Mouse (Mus musculus): ENCODE results near the gene Dennd2a. TPM values are rescaled to one million over a fixed set of nuclear protein-coding genes. Genes with fewer than 3 reads are reported as not detected.

The Dennd2a gene
- polyA plus RNA-seq, 1 experiment from 2014 or later, result 27.5 TPM

DNA sequence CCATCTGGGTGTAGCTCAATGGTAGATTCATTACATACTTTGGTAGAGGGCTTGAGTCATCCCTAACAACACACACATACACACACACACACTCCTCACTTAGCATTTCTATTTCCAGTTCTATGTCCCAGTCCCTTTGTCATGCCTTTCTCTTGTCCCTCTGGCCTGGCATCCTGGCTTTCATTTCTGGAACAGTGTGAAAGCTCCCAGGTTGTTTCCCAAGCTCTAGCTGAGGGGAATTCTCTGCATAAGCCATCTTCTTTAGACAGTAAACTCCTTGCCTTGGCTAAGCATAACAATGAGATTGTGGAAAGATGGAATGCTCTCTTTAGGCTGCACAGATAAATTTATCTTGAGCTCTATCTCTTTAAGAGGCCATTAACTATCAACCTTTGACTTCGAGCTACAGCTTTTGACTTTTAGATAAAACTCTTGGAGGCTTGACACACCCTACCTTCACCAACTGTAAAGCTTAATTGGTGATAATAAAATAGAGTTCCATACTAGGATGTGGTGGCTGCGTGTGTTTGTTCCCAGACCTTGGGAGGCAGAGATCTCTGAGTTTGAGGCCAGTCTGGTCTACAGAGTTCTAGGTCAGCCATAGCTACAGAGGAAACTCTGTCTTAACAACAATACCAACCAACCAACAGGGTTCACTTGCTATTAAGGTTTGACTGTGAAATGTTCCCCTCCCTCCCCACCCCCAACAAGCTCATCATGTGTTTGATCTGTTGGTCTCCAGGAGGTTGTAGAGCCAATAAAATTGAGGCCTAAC lies 123.4 kb downstream of the Dennd2a start:
- 85% methylated on average over 2 of the region's 2 CpGs for WGBS
- Histone ChIP-seq H3K27me3 (no peaks in the 10 kb centered on the region), H3K4me2 (no peak overlapping the region), H3K36me3 (no peaks in the 10 kb centered on the region), H3K9me3 (no peaks in the 10 kb centered on the region), H3K27ac (no peak overlapping the region), H3K4me3 (no peak overlapping the region), H3K9ac (no peak overlapping the region), H3K4me1 (replicated peaks) (no peaks in the 10 kb centered on the region; the same call in 1 of the 2 replicates)
- no peak for ATAC-seq (ENCODE audit: low FRiP score)

DNA sequence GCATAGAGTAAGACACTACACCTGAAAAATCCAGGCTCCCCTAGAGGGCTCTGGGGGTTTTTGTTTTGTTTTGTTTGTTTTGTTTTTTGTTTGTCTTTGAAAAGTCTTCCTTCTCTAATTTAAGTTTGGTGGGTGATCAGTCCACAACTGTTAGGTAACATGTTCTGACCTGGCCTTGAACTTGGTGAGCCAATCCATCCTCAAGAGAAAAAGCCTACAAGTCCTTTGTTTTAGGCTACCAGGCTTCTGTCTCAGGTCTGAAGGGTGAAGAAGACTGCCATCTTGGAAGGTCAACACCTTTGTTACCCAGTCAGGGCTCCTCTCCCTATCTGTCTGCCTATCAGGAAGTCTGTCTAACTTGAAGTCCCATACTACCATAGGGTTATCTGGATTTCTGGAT lies 124.0 kb downstream of the Dennd2a start:
- Histone ChIP-seq H3K4me2 (no peak overlapping the region), H3K4me1 (replicated peaks) (no peaks in the 10 kb centered on the region; the same call in 1 of the 2 replicates), H3K27me3 (no peaks in the 10 kb centered on the region), H3K9ac (no peak overlapping the region), H3K4me3 (no peak overlapping the region), H3K27ac (no peak overlapping the region), H3K9me3 (no peaks in the 10 kb centered on the region), H3K36me3 (no peaks in the 10 kb centered on the region)
- ATAC-seq (ENCODE audit: low FRiP score), result no peak

DNA sequence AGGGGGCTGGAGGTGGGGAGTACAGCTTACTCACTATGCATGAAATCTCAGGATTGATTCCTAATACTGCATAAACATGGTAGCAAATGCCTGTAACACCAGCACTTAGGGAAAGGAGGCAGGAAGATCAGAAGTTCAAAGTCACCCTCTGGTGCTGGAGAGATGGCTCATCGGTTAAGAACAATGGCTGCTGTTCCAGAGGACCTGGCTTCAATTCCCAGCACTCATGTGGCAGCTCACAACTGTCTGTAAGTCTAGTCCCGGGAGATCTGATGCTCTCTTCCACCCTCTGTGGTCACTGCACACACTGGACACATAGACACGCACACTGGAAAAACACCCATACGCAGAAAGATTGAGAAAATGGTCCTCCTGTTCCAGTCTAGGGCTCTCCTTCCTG lies 124.5 kb downstream of the Dennd2a start:
- Histone ChIP-seq H3K4me2 (no peak overlapping the region), H3K36me3 (no peaks in the 10 kb centered on the region), H3K9me3 (no peaks in the 10 kb centered on the region), H3K9ac (no peak overlapping the region), H3K4me1 (replicated peaks) (no peaks in the 10 kb centered on the region; the same call in 1 of the 2 replicates), H3K27me3 (no peaks in the 10 kb centered on the region), H3K4me3 (no peak overlapping the region), H3K27ac (no peak overlapping the region)
- 80% methylated on average over 4 of the region's 4 CpGs for WGBS
- ATAC-seq (ENCODE audit: low FRiP score), result no peak

DNA sequence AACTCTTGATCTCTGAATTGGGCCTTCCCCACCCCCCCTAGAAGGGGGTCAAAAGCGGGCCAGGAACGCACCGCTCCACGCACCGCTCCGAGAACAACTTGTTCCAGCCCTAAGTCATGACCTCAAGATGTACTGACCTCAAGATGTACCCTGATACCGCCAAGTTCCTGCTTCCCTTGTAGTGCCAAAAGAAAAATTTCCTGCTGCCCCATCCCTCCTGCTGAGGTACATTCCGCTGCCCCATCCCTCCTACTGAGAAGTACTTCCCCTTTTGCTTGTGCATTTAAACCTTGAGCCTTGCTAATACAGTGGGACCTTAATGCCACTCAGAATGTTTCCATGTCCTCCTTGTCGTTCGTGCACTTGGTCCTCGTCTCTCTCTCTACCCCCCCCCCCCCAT lies 126.9 kb downstream of the Dennd2a start:
- 68% methylated on average over 11 of the region's 11 CpGs for WGBS
- Histone ChIP-seq H3K36me3 (no peaks in the 10 kb centered on the region), H3K27ac (no peak overlapping the region), H3K27me3 (no peaks in the 10 kb centered on the region), H3K4me3 (no peak overlapping the region), H3K4me1 (replicated peaks) (no peaks in the 10 kb centered on the region; the same call in 1 of the 2 replicates), H3K9me3 (no peaks in the 10 kb centered on the region), H3K9ac (no peak overlapping the region), H3K4me2 (no peak overlapping the region)
- ATAC-seq (ENCODE audit: low FRiP score), result no peak

DNA sequence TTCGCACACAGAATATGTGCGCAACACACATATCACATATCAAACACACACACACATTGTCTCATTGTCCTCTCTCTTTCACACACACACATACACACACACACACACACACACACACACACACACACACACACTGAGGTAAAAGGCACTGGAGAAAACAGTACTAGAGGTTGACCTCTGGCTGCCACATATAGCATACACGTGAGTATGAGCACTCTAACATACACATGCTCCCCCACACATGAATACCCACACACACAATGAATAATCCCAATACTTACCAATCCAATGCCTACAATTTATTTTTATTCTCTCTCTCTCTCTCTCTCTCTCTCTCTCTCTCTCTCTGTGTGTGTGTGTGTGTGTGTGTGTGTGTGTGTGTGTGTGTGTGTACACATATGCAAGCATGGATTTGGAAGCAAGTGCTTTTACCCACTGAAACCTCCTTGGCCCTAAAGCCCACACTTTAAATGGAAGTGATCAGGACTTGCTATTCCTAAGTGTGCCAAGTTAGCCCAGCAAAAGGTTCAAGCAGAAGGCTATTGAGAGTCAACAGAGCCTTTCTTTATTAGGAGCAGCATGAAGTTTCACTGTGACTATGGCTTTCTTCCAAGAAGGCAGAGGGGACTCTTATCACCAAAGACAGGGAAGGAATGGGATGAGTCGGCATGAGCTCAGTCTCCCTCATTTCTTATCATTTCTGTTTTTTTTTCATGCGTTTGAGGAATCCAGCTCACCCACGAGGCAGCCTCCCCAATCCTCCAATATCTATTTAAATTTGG lies 128.5 kb downstream of the Dennd2a start:
- Histone ChIP-seq H3K4me1 (replicated peaks) (no peaks in the 10 kb centered on the region), H3K4me2 (no peak overlapping the region), H3K27ac (no peak overlapping the region), H3K9me3 (no peaks in the 10 kb centered on the region), H3K9ac (no peak overlapping the region), H3K36me3 (no peaks in the 10 kb centered on the region), H3K4me3 (no peak overlapping the region), H3K27me3 (no peaks in the 10 kb centered on the region)
- ATAC-seq (ENCODE audit: low FRiP score), result no peak
- 88% methylated on average over 6 of the region's 6 CpGs for WGBS

DNA sequence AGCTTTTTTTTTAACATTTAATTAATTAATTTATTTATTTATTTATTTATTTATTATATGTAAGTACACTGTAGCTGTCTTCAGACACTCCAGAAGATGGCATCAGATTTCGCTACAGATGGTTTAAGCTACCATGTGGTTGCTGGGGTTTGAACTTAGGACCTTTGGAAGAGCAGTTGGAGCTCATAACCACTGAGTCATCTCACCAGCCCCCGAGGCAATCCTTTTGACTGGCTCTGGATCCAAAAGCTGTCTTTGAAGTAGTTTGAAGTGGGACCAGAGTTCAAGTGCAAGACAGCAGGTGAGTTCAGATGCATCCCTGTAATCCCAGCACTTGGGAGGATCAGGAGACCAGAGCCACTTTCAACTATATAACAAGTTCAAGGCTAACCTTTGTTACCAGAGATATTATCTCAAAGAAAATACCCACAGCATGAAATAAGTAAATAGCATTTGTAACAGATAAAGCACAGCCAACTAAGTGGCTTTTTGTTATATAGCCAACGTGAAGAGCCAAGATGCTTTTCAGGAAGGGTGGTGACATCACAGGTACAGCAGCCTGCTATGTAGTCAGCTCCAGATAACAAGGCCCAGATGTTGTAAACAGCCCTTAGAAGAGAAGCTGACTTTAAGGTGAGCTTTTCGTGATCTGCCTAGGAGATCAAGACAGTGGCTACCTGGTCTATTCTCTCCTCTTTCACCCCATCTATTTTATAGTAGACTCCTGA lies 130.2 kb downstream of the Dennd2a start:
- 83% methylated on average over 4 of the region's 4 CpGs for WGBS

DNA sequence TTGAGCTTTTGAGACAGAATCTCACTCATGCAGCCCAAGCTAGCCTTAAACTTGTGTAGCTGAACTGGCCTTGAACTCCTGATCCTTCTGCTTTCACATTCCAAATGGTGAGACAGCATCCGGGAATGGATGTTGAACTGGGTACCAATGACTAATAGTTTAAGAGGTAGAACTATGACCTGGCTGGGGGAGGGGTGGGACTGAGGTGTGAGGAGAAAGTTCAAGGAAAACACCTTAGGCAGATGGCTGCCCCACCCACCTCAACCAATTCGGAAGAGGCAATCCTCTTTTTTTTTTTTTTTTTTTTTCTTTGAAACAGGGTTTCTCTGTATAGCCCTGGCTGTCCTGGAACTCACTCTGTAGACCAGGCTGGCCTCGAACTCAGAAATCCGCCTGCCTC lies 130.9 kb downstream of the Dennd2a start:
- no peak overlapping the region for H3K4me2 ChIP-seq
- H3K27me3 ChIP-seq, result peaks cover 11% of the 10 kb centered on the region
- H3K9me3 ChIP-seq, result no peaks in the 10 kb centered on the region
- H3K36me3 ChIP-seq, result no peaks in the 10 kb centered on the region
- H3K4me1 ChIP-seq (replicated peaks), result no peaks in the 10 kb centered on the region
- no peak overlapping the region for H3K4me3 ChIP-seq
- no peak for ATAC-seq (ENCODE audit: low FRiP score)
- no peak overlapping the region for H3K9ac ChIP-seq
- WGBS, result 95% methylated on average over 4 of the region's 4 CpGs
- no peak overlapping the region for H3K27ac ChIP-seq

More for the DNA sequence above, 130.2 kb downstream of the Dennd2a start:
- Histone ChIP-seq H3K4me1 (replicated peaks) (no peaks in the 10 kb centered on the region), H3K4me3 (no peak overlapping the region), H3K9ac (no peak overlapping the region), H3K27ac (no peak overlapping the region), H3K4me2 (no peak overlapping the region), H3K9me3 (no peaks in the 10 kb centered on the region), H3K36me3 (no peaks in the 10 kb centered on the region), H3K27me3 (peaks cover 5% of the 10 kb centered on the region; the same call in 1 of the 2 replicates)
- ATAC-seq (ENCODE audit: low FRiP score), result no peak

DNA sequence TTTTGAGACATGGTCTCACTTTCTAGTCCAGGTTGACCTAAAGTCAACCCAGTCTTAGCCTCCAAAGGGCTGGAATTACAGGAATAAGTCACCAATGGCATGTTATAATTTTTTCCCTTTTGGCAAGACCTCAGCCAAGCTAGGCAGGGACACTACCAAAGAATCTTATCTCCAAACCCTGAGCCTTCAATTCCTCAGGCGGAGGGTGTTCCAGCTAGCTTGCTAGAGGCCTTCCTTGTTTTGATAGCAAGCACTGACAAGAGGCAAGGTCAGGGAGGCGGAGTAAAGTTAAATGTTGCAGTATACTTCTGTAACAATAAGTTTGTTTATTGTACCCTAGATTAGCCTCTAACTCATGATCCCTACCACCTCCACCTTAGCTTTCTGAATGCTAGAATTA lies 132.5 kb downstream of the Dennd2a start:
- no peak for ATAC-seq (ENCODE audit: low FRiP score)
- Histone ChIP-seq H3K9me3 (no peaks in the 10 kb centered on the region), H3K27ac (no peak overlapping the region), H3K27me3 (peaks cover 11% of the 10 kb centered on the region), H3K36me3 (no peaks in the 10 kb centered on the region), H3K9ac (no peak overlapping the region), H3K4me1 (replicated peaks) (no peaks in the 10 kb centered on the region), H3K4me2 (no peak overlapping the region), H3K4me3 (no peak overlapping the region)
- WGBS, result 90% methylated on average over 2 of the region's 2 CpGs

DNA sequence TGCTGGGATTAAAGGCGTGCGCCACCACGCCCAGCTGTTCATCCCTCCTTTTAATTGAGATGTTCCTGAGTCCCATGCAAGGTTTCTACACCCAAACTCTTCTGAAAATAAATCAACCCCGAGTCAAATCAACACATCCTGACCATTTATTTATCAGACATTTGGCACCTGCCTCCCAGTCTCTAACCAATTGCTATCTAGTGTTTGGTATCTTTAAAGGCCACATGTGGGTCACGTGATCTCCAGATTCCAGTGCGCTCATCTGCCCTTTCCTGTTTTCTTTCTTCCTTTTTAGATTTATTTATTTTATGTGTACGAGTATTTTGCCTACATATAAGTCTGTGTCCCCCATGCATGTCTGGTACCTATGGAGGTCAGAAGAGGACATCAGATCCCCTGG lies 134.0 kb downstream of the Dennd2a start:
- H3K9me3 ChIP-seq, result no peaks in the 10 kb centered on the region
- H3K27me3 ChIP-seq, result peaks cover 11% of the 10 kb centered on the region
- H3K27ac ChIP-seq, result no peak overlapping the region
- H3K9ac ChIP-seq, result no peak overlapping the region
- 93% methylated on average over 7 of the region's 7 CpGs for WGBS
- H3K36me3 ChIP-seq, result no peaks in the 10 kb centered on the region
- peaks cover 3% of the 10 kb centered on the region; the same call in 1 of the 2 replicates for H3K4me1 ChIP-seq (replicated peaks)
- no peak overlapping the region for H3K4me3 ChIP-seq
- no peak for ATAC-seq (ENCODE audit: low FRiP score)
- H3K4me2 ChIP-seq, result no peak overlapping the region

DNA sequence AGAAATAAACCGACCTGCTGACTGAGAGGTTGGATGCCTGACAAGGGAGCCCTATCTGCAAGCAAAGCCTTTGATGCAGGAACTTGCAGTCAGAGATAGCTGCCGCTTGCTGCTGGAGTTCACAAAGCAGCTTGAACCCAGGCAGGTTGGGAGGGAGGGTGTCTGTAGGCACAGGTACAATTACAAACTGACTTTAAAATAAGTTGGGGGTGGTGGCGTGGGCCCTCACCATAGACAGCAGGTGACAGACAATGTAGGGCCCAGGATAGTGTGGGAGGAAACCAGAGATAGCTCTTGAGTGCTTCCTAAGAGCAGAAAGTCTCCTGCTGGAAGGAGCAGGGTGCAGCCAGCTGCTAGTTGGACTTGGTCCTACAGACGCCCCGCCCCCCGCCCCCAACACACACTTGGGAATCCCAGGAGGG lies 134.5 kb downstream of the Dennd2a start:
- 78% methylated on average over 6 of the region's 6 CpGs for WGBS
- Histone ChIP-seq H3K4me3 (no peak overlapping the region), H3K27me3 (peaks cover 11% of the 10 kb centered on the region), H3K36me3 (no peaks in the 10 kb centered on the region), H3K9ac (no peak overlapping the region), H3K27ac (no peak overlapping the region), H3K4me2 (no peak overlapping the region), H3K4me1 (replicated peaks) (peaks cover 9% of the 10 kb centered on the region), H3K9me3 (no peaks in the 10 kb centered on the region)
- no peak for ATAC-seq (ENCODE audit: low FRiP score)

DNA sequence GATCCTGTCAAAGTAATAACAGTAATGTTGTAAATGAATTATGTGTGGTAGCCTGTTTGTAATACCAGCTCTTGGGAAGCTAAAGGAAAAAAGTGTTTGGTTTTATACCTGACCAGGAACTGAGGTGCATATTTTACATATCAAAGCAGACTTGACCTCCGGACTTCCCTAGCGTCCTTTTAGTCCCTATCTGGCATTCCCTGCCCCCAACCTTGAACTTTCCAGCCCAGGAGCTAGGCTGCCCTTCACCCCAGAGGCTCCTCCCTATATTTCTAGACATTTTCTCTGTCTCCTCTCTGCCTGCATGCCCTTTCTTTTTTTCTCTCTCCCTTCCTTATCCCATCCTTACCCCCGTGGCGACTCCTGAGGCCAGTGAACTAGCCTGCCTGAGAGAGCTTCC lies 136.8 kb downstream of the Dennd2a start:
- H3K36me3 ChIP-seq, result no peaks in the 10 kb centered on the region; the same call in 1 of the 2 replicates
- no peak for ATAC-seq (ENCODE audit: low FRiP score)
- peak overlapping the region; percentile 98; the same call in 1 of the 2 replicates for H3K27ac ChIP-seq
- peak overlapping the region; percentile 94; the same call in 1 of the 2 replicates for H3K4me3 ChIP-seq
- 37% methylated on average over 4 of the region's 4 CpGs for WGBS
- no peaks in the 10 kb centered on the region for H3K9me3 ChIP-seq
- H3K4me2 ChIP-seq, result no peak overlapping the region
- H3K27me3 ChIP-seq, result peaks cover 11% of the 10 kb centered on the region
- no peak overlapping the region for H3K9ac ChIP-seq
- H3K4me1 ChIP-seq (replicated peaks), result peaks cover 27% of the 10 kb centered on the region
